Mouse (Mus musculus) kidney, postnatal 36 days (tissue): ENCODE measurements at regions not wholly inside any gene's neighbourhood (a gene's known extent, or its start where the extent isn't known, plus 50 kb on each side); places are given as distances from the start of the nearest gene placed in this dataset.

Experiments used
- DNase-seq, 2 experiments: peaks; one replicate each; pipeline ENCODE4 v3.0.0; 2021 to 2022; ENCODE audit warnings: mixed read lengths in 2 of 2

- DNase-seq = no peak
These were observed 200.9 kb upstream of the Lrig1 start for GRCm38 (mm10) chr6:94900862-94901261.

- DNase-seq = peak; percentile 2 to 11
These were observed 198.9 kb upstream of the Lrig1 start for GRCm38 (mm10) chr6:94898881-94899280.

DNA sequence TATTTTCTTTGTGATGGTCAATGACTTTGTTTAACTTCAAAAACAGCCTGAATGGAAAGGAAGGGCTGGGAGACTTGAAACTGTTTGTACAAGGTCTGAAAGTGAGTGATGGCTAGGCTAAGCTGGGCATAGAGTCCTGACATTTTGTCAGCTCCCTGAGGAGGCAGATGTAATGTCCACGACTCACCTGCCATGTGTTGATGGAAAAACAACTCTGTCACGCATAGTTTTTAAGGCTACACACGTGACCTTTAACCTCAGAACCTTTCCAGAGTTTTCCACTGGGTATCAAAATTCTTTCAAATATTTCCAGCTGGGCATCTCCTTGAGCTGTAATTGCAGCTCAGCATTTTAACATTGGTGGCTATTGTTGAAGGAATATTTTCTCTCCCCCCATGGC is 190.2 kb upstream of the Lrig1 start:
- DNase-seq = no peak

DNA sequence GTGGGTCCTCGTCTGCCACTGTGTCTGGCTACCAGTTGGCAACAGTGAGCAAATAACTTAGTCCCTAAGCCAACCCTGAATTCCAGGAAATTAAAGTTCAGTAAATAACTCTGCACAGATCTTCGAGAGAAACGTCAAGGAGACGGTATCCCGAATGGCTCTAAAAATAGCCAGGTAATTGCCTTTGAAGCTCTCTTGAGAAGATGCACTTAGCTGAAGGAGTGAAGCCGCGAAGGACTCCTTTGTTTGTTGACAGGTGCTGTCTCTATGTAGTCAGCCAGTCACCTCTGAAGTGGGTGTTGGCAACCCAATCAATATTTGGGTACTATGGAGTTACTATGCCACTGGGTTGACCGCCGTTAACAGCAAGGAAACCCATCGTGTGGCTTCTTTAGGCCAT is 189.3 kb upstream of the Lrig1 start:
- no peak for DNase-seq

DNA sequence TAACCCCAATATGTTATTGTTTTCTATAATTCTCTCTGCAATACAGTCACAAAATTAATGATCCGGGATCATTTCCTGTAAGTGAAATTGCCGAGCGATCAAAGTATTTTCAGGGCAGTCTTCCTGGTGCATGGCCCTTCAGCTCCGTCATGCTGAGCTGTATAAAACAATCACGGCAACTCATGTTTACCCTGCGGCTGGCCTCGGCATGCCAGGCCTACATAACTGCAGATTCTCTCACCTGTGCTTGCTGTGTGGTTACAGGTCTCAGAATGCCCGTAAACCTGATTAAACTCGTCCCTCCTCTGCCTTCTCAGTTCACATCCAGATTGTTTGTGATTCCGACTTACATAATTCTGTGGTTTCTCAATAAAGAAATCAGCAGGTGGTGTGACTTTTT is 181.2 kb upstream of the Lrig1 start:
- DNase-seq = no peak

- DNase-seq = no peak
These were observed 175.9 kb upstream of the Lrig1 start for GRCm38 (mm10) chr6:94875841-94876240.

DNA sequence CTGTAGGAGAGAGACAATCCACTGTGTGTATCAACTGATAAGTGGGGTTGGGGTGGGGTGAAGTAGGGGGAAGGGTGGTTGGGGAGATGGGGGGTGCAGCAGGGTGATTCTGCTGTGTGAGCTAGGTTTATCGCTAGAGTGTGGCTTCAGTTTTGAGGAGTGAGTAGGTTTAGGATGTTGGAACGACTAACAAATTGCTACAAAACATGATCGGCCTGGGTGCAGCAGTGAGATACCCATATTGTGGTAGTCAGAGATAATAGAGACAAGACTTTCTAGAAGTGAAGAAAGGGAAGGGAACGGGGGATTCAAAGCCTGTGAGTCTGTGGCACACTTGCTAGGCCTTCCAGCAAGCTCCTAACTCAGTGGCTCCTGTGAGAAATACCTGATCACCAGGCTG is 175.1 kb upstream of the Lrig1 start:
- no peak for DNase-seq

DNA sequence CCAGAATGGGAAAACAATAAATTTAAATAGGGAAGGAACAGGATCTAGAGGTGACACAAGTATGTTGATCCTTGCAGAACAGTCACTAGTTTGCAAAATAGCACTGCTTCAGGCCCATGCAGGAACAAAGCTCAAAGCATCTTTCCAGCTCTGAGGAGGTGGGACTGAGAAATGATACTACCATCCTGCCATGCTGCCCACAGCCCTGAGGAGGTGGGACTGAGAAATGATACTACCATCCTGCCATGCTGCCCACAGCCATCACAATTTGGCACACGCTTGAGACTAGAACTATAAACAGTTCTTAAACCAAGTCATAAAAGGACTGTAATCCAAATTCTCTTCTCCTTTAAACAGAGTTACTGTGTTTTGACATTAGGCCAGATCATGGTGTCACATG is 174.5 kb upstream of the Lrig1 start:
- no peak for DNase-seq

GRCm38 (mm10) chr6:94867952-94868351 is 168.0 kb upstream of the Lrig1 start:
- DNase-seq = no peak

DNA sequence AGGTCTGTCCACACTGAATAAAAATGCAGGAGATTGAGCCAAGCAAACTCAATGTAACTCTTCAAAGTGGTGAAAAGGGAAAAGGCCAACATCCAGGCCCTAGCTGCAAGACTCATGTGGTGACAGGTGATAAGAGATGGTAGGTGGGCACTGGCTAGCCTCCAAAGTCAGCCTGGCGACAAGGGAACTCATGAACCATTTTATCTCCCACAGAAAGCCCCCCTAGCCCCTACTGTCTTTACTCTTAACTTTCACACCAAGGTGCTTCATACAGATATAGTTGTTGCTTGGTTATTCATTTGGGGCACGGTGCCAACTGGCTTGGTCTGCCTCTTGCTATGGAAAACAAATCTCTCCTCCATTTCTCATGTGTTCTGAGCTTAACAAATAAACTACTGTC is 165.5 kb upstream of the Lrig1 start:
- no peak for DNase-seq

GRCm38 (mm10) chr6:94858121-94858621 is 158.2 kb upstream of the Lrig1 start:
- DNase-seq = no peak

GRCm38 (mm10) chr6:94850121-94850520 is 150.2 kb upstream of the Lrig1 start:
- no peak for DNase-seq

DNA sequence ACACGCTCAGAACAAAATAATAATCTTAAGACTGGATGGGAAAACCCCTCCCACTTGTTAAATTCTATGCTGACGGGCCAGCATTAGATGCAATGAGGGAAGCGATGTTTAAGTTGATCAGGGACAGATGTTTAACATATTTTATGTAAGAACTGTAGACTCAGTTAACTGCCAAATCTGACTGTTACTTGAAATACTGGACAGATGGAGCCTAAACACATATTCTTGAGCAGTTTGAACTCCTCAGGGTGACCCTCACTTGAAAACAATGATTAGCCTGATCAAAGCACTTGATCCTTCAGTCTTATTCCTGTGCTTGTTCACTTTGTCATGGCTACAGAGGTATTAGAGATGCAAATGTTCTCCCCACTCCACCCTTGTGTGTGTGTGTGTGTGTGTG is 149.6 kb upstream of the Lrig1 start:
- no peak for DNase-seq

GRCm38 (mm10) chr6:94848437-94848836 is 148.5 kb upstream of the Lrig1 start:
- peak in 1 of 2 experiments; percentile 4 for DNase-seq

DNA sequence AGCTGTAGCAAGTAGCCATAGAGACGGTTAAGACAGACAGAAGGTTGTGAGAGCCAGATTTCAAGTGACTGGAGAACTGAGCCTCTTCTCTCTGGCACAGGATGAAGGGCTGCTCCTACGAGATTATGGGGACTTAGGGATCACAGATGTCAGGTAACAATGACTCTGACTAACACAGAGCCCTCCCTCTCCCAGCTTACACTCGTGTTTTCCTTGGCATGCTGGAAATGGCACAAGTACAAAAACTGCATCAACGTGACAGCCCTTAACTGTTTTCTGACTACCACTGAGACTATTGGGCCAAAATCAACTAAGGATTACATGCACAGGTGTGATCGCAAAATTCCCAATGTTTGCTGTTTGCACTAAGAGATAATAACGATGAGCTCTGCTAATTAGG is 145.9 kb upstream of the Lrig1 start:
- DNase-seq = no peak

DNA sequence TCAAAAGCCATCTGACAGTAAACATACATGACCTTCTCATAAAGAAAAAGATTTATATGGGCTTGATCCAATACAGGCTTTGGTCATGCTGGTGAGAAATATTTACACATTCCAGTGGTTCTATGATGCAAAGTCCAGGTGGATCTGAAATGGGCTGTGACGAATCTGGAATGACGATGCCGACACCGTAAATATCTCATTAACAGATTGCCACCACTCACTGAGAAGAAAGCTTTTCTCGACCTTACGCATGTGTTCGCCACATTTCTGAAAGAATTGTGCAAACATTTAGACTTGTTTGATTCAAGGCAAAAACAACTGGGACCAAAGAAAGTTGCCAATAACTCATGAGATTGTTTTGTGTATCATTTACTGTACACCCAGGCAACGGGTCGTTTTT is 142.9 kb upstream of the Lrig1 start:
- no peak for DNase-seq

DNA sequence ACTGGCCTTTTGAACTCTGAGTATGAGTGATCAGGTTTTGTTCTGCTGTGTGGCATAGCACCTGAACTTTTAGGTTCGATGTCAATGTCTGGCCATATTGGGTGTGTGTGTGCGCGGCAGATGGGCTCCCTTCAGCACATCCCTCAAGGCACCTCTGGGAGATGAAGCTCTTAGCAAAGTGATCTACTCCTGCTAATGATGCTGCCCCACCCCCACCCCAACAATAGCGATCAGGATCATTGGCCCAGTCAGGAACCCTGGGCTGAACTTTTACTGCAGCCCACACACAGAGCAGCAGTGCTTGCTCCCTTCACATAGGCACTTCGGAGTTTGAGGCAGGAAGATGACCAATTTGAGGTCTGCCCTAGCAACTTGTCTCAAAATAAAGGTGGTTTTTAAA is 141.9 kb upstream of the Lrig1 start:
- DNase-seq = no peak

DNA sequence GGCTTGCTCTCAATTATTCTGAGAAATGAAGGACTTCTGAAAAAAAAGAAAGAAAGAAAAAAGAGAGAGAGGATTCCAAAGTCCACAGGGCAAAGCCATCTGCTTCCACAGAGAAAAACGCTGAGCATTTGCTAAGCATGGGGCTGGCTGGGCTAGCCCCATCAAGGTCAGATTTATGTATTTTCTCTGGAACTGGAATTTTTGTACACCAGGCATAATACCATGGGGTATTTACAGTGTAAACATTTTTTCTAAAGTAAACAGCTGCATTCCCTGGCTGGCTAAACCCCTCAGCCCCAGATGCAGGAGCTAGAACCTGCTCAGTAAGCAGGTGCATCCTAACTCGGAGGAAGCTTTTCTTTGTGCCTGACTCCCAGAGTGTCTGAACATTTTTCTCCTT is 135.8 kb upstream of the Lrig1 start:
- peak; percentile 14 to 18 for DNase-seq

- DNase-seq = no peak
These were observed 134.6 kb upstream of the Lrig1 start for GRCm38 (mm10) chr6:94834551-94834950.

- DNase-seq = no peak
These were observed 130.8 kb upstream of the Lrig1 start for GRCm38 (mm10) chr6:94830801-94831200.

GRCm38 (mm10) chr6:94829246-94829645 is 129.3 kb upstream of the Lrig1 start:
- no peak for DNase-seq

- no peak for DNase-seq
These were observed 126.7 kb upstream of the Lrig1 start for GRCm38 (mm10) chr6:94826656-94827055.

DNA sequence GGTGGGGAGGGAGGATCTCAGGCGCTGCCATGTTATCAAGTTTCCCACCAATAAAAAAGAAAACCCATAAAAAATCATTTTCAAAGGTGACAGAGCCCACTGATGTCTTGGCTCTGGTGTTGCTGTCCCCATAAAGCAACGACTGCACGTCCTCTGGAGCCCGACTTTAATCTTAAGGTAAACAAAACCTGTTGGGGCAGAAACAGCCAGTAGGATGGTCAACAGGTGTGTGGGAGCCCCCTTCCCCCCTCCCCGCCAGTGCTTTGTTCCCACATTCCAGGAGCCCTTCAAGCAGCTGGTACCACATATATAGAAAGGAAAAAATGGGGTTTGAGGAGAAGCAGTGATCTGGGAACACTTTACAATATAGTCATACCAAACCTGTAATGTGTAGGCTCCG is 118.3 kb upstream of the Lrig1 start:
- DNase-seq = no peak

DNA sequence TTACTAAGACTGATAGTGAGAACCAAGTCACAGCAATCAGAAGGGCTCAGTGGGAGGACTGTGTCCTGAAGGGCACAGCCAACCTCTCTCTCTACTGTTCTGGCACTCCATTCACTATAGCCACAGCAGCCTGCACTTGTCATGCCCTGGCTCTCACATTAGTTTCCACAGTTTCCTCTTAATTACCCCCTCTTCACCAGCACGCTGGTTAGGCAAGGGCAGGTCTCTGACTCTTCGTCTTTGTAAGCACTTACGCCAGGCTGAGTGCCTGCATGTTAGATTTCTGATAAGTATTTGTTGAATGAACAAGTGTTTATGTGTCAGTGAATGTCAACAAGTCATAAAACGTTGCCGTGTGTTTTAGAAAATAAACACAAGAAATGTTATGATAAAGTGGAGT is 116.2 kb upstream of the Lrig1 start:
- DNase-seq = no peak

GRCm38 (mm10) chr6:94814711-94815110 is 114.8 kb upstream of the Lrig1 start:
- no peak for DNase-seq
